Mouse (Mus musculus) megakaryocyte, embryonic 14.5 days (primary cell): ENCODE measurements around the gene Gm13271.
"Not testable (repeated sequence)": the region's sequence is repeated elsewhere in the genome, so short reads cannot be mapped to it uniquely, and the experiment has no call there.

Source experiments
- FLI1 ChIP-seq: IDR thresholded peaks from 2 replicates; pipeline ENCODE4 v1.6.1; 2012; ENCODE audit warnings: low read length, inconsistent platforms, mixed read lengths
- GATA1 ChIP-seq: IDR thresholded peaks from 3 replicates; pipeline ENCODE4 v1.6.1; 2012; ENCODE audit warnings: mixed read lengths, low read length, inconsistent platforms, borderline replicate concordance

GRCm38 (mm10) chr4:88781831-88782230, 27.2 kb downstream of the Gm13271 start, which contains the start of gene Ifnz:
- TF ChIP-seq GATA1, FLI1: not testable (repeated sequence)
